Mouse (Mus musculus): ENCODE data around the gene Csf3r.
"Not testable (repeated sequence)": the region's sequence is repeated elsewhere in the genome, so short reads cannot be mapped to it uniquely, and the experiment has no call there.

The Csf3r gene

DNA sequence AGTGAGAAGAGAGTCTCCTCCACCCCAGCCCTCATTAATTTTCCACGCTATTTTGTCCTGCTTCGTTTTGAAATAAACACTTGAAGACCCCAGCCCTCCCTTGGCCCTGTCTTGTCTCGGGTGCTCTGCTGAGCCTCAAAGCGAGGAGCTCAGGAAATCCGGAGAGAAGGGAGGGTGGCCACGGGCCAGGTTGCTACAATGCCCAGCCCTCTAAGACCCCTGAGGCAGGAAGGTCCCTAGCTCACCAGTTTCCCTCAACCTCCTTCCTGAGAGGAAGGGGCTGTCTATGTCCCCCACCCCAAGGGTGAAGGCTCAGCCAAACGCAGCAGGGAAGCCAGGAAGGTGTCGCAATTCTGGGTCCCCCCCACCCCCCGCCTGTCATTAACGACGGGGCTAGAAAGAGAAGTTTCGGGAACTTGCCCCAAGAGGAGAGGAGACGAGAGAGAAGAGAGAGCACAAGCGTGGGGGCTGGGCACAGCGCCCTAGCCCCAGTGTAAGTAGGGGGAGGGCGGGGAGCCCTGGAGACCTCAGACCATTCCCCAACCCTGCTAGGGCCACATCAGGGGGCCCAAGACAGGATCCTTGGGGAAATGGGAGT is at the start of gene Csf3r:
Csf3r (plus strand) TSS at position 248 of the 598 bp plus-strand sequence.
- no peak for DNase-seq

DNA sequence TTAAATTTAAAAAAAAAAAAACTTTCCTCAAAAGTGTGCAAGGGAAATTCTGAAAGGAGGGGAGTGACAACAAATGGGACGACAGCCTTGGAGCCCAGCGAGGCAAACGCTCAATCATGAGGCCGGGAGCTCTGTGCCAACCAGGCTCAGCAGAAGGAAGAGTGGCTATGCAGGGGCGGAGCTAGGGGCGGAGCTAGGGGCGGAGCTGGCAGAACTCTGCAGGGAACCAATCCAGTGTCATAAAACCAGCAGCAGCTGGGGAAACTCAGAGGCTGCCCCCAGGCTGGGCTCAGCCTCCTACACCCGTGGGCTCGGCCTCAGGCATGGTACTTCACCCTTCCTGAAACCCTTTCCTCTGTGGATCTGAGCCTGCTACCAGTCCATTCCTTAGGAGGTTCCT is 46.6 kb upstream of the Csf3r start:
- no peak for DNase-seq

DNA sequence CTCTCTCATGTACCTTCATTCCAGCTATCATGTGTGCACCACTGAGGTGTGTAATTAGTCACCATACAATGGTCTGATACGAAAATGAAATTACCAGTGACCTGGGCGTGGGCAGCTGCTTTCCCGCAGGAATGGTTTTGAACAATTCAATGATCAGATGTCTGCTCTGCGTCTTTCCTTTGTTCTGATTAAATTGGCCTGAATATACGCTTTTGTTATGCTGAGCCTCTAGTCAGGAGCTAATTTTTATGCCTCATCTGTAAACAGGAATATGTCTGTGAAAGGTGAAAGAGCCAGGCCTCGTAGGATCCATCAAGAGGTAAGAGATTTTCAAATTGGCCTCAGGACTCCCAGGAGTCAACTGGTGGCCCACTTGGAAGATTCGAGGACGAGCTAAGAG is 41.1 kb upstream of the Csf3r start:
- DNase-seq: no peak

DNA sequence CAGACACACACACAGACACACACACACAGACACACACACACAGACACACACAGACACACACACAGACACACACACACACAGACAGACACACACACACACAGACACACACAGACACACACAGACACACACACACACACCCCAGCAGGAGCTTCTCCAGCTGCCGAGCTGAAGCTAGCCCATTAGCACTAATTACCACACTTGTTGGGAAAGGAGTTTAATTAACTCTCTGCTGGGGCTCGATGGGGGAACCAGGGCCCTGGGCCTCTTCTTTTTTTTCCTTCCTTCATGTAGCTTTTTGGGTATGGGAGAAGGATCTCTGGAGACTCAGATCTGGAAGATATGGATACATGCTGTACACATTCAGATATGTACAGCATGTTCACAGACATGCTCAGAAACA is 38.6 kb upstream of the Csf3r start:
- not testable (repeated sequence) for DNase-seq

DNA sequence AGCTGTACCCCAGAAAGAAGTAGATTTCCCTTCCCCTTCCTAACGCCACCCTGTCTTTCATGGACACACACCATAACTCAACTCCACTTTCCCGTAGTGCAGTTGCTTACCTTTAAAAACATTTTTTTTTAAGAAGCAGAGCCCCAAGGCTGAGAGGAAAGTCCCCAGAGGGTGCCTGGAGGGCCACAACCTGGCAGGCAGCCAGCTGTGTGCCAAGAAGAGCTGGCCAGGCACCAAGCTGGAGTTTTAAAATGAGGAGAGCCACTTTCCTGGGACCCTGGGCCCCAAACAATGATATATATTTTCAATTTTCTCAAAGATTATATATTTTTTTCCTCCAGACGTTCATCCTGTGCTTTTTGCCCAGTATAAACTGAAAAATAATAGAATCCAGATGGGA is 37.3 kb upstream of the Csf3r start:
- DNase-seq: no peak

GRCm38 (mm10) chr4:125989061-125989460 is 35.3 kb upstream of the Csf3r start:
- no peak for DNase-seq

DNA sequence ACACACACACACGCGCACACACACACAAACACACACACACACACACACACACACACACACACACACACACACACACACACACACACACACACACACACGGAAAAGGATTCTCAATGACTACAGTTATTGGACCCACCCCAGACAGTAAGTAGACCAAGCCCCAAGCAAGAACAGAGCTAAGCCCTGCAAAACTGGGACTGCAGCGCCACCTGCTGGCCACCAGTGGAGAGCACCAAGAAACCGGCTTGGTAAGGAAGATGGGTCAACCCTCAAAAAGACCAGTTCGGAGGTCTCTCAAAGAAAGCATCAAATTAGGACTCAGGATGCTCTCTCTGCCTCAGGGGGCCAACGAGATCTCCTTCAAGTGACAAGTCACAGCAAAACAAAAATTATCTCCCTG is 34.2 kb upstream of the Csf3r start:
- DNase-seq: peak; percentile 36

GRCm38 (mm10) chr4:125992206-125992605 is 32.1 kb upstream of the Csf3r start:
- no peak for DNase-seq

DNA sequence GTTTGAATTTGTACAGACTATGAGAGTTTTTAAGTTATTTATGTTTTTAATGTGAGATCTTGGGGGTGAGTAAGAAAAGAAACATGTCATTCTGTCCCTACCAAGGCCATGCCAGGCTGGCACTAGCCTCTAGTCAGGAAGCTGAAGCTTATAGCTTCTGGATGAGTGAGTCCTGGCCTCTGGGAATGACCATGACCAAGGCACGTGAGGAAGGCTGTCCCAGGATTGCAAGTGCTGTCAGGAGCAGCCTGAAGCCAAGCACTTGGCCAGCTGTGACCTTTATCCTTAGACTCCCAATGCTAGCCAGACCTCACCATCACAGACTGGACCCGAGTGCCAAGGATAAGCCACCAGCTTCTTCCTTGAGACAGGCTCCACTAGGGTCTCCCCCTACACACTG is 31.4 kb upstream of the Csf3r start:
- no peak for DNase-seq

- no peak for DNase-seq
These were observed 27.8 kb upstream of the Csf3r start for GRCm38 (mm10) chr4:125996576-125996975.

DNA sequence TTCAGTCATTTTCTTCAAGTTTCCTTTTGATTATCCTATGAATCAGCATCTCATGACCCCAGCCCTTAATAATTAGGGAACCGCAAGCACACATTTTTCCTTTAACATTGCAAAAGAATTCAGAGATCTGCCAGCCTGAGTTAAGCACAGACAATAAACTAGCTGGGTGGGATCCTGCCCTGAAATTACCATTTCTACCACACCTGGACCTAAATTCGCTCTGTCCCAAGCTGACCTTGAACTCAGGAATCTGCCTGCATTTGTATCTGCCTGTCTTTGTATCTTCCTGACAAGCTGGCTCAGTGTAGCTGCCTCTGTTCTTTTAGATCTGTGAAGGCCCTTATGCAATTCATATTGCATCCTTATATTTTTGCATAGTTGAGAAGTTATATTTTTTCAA is 26.5 kb upstream of the Csf3r start:
- no peak for DNase-seq

DNA sequence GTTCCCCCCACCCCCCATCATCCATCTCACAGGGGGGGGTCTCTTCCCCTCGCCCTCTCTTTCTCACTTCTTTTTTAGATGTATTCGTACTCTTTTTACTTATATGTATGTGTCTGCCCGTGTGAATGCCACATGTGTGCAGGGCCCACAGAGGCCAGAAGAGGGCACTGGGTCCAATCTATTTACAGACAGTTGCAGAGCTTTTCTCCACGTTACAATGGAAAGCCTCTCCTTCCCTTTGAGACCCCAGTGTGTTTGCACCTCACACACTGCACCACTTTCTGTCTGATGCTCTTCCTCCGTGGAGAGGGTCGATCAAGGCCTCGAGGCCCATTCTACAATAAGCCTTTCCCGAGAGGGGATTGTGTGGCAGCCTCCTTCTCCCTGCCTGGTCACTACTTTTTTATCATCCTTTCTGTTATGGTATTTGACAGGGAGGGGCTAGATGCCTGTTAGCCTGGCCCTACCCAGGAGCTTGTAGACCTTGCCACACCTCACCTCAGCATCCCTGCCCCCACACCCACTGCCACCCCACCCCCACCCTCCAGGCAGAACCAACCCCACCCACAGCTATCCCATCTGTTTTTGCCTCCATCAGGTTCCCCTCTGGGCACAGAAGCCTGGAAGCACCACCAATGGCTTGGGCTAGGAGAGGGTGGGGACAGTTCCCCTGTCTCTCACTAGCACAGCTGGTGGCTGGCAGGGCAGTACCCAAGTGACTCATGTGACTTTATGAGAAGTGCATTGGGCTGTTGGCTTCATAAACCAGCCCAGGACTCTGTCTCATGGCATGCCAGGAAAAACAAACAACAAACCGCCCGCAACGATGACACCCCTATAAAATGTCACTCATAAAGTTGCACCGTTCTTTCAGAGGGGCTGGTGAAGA is 22.8 kb upstream of the Csf3r start:
- no peak for DNase-seq

GRCm38 (mm10) chr4:126017676-126018332 is 6.5 kb upstream of the Csf3r start:
- no peak for DNase-seq

DNA sequence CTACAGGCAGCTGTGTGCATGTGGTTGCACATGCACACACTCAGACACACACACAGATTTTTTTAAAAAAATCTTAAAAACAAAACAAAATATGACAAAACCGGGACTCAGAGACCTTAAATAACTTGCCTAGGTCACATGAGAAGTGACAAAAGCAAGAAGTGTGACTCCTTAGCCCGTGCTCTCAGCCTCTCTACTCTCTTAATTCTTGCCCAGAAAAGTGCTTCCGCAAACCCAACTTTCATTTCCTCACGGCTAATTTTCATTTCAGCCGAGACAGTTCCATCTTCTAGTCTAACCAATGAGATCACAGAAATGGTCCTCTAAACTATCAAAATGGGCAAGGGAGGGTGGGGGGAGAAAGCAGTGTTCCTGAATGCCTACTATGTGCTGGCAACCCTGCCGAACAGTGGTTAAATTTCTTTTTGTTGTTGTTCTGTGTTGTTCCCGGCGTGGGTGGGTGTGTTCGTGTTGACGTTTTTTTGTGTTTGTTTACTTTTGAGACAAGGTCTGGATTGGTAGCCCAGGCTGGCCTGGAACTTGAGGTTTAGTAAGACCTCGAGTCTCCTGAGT is 5.3 kb upstream of the Csf3r start:
- no peak for DNase-seq

DNA sequence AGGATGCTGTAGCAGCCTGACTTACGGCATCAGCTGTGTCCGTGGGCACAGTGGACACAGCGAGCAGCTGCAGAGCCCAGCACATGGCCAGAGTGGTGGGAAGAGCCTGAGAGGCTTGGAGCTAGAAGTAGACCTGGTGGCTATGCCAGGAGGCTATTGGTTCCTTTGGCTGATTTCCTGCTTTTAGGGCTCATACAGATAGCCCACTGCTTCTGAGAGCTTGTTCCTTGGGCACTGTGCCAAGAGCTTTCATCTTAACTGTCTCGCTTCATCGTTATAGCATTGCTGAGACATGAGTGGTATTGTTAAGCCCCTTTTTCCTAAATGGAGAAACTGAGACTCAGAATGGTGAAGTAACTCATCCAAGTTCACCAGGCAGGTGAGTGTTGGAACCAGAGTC is 1.5 kb downstream of the Csf3r start:
- no peak for DNase-seq

DNA sequence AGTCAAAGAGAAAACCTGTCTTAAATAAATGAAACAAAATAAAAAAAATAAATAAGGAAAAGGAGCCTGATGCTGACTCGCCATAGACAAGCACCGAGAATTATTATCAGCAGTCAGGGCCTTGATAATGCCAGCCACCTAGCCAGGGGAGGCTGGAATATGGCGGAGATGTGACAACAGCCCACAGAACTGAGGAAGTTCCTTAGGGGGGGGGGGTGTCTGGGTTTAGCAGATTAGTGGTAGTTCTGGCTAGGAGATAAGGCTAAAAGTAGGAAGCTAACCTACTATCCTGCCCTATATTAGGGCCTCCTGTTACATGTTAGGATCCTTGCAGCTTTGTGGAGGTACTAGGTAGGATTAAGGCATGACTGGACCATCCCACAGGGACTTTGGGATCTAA is 3.6 kb downstream of the Csf3r start:
- no peak for DNase-seq

DNA sequence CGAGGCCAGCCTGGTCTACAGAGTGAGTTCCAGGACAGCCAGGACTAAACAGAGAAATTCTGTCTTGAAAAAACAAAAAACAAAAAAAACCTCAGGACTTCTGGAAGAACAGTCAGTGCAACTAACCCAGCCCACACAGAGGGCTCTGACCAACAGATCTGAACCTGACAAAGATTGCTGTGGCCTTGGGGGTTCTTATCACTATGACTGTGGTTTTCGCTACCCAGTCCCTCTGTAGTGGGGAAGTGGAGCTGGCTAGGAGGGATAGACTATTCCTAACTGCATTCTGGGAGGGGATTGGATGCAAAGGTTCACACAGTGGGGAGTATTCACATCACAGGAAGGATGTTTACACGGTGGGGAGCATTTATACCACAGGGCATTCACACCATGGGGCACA is 4.7 kb downstream of the Csf3r start:
- no peak for DNase-seq

DNA sequence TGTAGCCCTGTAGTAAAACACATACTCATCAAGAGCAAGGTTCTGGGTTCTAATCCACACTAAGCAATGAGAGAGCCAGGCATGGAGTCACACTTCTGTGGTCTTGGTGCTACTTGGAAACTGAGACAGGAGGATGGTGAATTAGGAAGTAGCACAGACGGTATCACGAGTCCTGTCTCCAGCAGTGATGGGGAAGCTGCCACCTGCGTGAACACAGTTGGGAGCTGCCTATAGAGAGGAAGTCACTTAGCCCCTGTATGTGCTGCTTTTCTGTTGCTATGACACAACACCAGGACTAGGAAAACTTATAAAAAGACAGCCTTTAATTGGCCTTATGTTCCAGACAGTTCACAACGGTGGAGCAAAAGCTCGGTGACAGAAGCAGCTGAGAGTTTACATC is 6.4 kb downstream of the Csf3r start:
- no peak for DNase-seq

- DNase-seq: no peak
These were observed 11.1 kb downstream of the Csf3r start for GRCm38 (mm10) chr4:126035413-126035812.

DNA sequence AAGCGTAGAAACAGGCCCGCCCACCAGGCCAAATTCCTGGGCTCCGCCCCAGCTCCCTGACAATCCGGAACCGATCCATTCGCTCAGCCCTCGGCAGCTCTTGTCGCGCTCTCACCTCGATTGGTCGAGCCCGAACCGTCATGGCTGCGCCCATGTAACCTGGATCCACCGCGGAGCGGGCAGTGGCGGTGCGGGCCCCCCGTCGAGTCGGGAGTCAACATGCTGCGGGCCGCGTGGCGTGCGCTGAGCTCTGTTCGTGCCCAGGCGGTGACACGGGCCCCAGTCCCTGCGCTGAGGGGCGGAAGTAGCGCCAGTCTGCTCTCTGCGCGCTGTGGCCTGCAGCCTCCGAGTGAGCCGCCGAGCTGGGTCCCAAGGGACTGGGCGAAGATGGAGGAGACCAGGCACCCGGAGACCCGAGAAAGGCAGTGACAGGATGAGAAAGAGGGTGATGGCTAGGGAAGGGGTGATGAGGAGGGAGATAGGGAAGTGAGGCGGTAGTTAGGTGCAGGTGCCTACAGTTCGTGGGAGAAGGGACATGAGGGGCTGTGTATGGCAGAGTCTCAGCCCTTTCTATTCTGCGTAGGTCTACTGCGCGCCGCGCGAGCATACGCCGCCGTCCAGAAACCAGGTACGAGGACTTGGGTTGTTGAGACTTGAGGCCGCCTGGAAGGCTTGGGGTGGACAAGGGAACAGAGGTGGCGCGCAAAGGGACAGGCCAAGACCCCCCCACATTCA is 22.7 kb downstream of the Csf3r start, which contains the start of gene Mrps15:
Mrps15 (plus strand) TSS at position 75 of the 735 bp plus-strand sequence.
- peak; percentile 83 for DNase-seq

GRCm38 (mm10) chr4:126051617-126052016 is 27.3 kb downstream of the Csf3r start:
- DNase-seq: no peak

- no peak for DNase-seq
These were observed 33.1 kb downstream of the Csf3r start for GRCm38 (mm10) chr4:126057207-126058133.

Data from cerebellum, adult 9-10 months (tissue).